Mouse (Mus musculus): ENCODE measurements around the gene Tmem191c.

Gene Tmem191c

DNA sequence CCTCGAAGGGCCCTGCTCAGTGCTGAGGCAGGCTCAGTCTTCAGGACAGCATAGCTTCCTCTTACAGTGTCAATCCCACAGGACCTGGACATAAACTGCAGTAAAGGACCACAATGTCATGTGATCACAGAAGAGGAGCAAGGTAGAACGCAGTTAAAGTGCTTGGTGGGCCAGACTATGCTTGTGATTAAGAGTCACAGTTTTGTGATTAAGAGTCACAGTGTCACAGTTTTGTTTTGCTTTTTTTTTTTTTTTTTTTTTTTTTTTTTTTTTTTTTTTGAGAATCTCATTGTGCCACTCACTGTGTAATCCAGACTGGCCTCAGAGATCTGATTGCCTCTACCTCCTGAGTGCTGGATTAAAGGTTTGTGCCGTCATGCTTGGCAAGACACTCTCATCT is 9.8 kb upstream of the Tmem191c start:
- DNase-seq (ENCODE audit: low read depth) = no peak

DNA sequence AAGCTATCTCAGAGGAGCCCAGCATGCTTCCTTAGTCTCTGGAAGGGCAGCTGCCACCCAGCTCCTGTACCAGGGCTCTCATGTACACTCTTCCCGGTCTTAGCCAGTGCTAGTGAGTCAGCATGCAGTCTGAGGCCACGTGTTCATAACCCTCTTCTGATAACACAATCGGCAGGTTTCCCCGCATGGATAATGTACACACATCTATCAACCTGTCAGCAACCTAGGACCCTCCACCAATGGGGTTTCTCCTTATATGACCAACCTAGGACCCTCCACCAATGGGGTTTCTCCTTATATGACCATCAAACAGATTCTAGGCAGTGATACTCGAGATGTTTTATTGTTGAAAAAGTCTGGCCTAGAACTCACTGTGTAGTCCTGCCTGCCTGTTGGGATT is 7.9 kb upstream of the Tmem191c start:
- no peak for DNase-seq (ENCODE audit: low read depth)

DNA sequence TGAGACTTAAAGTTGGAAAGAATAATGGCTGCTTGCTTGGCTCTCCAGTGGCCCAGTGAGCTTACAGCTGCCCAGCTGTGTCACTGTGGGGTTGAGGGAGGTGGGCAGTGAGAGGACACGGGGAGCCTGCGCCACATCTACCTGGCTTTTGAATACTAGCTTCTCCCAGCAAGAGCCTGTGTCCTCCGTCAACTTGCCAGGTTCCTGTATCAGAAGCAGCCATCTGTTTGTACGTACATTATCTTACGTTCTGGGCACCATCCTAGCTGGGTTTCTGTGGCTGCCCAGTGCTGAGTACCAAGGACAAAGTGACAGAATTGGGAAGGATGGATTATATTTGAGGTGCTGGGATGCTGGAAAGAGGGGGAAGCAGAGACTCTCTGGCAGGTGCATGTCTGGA is 6.0 kb upstream of the Tmem191c start:
- DNase-seq (ENCODE audit: low read depth) = no peak

DNA sequence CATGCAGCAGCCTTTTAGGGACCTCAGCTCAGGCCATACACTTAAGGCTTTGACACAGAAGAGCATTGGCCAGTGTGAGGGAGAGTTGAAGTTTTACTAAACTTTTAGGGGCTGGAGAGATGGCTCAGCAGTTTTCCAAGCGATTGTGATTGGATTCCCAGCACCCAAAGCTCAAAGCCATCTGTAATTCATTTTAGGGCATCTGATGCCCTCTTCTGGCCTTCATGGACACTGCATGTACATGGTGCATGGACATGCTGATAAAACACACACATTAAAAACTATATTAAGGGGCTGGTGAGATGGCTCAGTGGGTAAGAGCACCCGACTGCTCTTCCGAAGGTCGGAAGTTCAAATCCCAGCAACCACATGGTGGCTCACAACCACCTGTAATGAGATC is 4.8 kb upstream of the Tmem191c start:
- DNase-seq (ENCODE audit: low read depth) = peak; percentile 51

DNA sequence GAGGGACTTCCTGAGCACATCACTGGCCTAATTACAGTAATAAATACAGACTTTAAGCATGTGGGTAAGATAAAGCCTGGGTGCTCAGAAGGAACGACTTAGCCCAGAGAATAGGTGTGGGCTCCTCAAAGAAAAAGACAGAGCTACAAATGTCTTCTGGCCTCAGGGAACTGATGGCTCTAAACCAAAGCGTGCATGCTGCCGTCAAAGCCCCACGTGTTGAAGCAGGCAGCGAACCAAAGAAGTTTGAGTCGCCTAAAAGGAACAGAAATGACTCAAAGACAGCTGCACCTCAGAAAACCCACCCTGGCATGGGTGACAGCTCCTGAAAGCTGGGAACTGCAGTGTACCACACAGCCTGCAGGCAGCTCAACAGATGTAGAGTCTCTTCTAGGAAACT is 4.0 kb upstream of the Tmem191c start:
- no peak for DNase-seq (ENCODE audit: low read depth)

DNA sequence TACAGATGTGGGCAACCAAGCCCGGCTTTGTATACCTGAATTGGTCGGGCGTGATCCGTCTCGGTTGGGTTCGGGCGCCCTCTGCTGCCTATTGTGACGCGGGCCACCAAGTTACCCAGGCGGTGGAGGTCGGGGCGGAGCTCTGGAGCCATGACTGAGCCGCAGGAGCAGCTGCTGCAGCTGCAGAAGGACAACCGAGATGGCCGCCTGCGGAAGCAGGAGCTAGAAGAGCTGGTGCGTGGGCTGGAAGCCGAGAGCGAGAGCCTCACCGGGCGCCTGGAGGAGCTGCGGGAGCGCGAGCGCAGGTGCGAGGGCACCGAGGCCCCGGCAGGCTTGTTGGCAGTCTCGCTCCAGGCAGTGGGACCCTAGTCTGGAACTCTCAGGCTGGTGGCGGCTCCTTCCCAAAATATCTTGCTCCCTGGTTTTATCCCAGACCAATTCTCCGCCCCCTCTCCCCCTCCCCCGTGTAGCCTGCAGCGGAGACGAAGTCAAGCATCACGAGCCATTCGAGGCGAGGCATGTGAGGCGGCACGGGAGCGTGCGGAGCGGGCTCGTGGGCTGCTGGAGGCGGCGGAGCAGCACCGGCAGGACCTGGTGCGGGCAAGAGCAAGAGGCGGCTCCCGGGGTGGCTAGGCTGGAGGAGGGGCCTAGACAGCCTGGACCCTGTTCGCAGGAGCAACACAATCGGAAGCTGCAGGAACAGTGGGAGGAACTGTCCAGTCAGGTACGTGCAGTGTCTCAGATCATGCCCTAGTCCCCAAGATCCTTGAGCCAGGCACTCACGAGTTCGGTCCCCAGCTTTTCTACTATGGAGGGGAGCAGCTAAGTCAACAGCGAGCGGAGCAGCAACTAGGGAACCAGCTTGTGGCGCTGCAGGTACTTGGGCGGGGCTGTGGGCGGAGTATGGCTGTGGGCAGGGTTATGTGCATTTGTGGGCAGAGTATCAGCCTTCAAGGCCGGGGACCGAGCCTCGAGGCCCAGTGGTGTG is 581 bp downstream of the Tmem191c start:
- DNase-seq (ENCODE audit: low read depth) = peak; percentile 95

DNA sequence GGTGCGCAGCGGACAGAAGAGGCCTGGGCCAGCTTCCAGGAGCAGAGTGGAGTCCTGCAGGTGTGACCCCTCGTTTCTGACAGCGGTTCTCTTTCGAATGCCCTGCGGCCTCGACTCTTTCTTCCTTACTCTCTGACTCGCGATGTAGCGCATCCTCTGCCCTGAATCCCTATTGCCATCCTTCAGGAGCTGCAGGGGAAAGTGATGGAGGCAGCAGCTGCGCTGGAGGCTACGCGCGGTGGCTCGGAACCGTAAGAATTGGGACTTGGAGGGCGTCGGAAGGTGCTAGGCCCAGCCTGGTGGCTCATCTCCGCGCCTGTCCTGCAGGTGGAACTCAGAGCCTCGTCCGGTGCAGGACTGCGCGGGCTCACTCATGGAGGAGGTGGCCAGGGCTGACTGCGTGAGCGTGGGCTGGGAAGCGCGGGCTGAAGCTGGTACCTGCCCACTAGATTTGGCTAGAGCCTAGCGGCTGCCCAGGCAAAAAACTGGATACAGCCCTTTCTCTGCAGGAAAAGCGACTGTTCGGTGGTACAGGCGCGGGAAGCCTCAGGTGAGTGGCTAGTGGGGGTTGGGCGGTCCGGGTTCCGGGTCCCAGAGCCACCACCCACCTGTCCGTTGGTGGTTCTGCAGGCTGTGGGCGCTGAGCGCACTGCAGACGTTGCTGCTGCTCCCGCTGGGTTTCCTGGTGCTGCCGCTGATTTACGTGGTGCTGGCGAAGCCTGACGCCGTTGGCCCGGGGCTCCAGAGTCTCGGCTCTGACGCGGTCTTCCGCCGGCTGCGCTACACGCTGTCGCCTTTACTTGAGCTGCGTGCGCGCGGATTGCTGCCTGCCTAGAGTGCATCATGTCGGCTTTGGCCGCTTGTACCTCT is 1.7 kb downstream of the Tmem191c start:
- DNase-seq (ENCODE audit: low read depth) = peak; percentile 83

DNA sequence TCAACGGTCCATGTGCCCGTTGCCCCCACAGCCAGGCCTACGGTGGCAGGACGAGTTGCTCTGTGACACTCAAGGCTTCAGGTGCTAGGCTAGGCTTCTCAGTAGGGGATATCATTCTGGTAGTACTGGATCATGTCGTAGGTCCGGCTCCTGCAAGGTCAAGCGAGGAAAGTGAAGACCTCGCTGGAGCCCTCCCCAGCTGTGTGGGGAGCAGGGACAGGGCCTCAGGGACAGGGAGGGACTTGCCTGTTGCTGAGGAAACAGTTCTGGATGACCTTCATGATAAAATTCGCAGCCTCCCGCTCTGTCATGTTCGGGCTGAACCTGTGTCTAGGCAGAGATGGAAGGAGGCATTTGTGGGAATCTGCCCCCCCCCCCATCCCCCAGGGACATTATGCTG is 4.6 kb downstream of the Tmem191c start:
- DNase-seq (ENCODE audit: low read depth) = no peak

DNA sequence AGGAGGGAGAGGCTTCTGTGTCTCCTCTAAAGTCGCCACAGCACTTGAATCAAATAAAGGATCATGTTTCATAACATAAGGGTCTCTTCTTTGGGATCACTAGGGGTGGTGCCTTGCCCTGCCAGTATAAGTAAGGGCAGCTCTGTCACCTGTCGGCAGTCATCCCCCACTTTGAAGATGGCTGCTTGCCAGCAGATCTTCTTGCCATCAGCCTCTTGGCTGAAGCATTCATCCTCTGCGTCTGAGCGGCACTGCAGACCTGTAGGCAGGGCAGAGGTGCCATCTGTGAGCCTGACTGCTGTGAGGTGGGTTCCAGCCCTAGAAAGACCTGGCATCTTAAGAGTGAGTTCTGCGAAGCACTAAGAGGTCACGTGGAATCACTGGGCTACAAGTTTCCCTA is 7.3 kb downstream of the Tmem191c start:
- no peak for DNase-seq (ENCODE audit: low read depth)

DNA sequence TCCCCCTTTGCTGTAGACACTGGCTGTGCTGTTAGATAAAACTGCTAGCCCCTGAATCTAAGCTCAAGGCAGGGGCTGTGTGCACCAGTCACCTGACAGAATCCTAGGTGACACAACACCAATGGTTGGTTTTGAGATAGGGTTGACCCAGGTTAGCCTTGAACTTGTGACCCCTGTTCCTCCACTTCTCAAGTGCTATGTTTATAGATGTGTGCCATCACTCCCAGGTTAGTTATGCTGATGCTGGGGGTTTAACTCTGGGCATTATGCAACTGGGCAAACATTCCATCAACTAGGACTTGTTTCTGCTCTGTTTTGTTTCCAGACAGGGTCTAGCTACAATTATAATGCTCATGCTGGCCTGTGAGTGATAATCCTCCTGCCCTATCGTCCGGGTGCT is 11.2 kb downstream of the Tmem191c start:
- DNase-seq (ENCODE audit: low read depth) = no peak

DNA sequence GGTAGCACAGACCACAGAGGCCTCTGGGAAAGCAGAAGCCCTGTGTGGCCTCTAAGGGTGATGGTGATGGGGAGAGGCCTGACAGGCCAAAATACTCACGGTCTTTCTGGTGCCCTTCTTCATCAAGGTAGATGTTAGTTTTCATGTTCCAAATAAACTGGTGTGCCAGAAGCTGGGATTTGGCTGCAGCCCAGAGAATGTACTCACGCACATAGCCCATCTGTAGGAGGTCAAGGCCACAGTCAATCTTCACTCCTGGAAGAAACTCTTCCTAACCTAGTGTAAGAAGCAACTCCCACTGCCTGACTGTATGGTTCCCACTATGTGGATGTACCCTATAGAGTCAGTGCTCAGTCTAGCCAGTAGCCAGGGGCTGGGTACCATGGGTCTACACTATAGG is 15.1 kb downstream of the Tmem191c start:
- no peak for DNase-seq (ENCODE audit: low read depth)

DNA sequence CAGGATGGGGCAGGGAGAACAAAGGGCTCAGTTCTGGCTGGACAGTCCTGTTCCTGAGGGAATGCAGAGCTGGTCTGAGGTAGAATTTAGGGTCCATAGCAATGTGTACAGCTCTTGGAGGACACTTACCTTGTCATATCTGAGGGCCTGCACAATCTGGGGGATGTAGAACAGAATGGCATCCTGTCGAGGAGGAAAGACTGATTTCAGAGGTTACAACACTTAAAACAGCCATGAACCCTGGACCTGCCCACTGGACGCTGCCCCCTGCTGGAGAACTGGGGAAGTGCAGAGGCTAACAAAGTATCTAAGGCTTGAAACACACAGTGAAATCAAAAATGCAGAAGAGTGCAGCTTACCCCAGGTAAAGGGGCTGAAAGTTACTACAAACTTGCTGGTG is 16.9 kb downstream of the Tmem191c start:
- peak; percentile 86 for DNase-seq (ENCODE audit: low read depth)

DNA sequence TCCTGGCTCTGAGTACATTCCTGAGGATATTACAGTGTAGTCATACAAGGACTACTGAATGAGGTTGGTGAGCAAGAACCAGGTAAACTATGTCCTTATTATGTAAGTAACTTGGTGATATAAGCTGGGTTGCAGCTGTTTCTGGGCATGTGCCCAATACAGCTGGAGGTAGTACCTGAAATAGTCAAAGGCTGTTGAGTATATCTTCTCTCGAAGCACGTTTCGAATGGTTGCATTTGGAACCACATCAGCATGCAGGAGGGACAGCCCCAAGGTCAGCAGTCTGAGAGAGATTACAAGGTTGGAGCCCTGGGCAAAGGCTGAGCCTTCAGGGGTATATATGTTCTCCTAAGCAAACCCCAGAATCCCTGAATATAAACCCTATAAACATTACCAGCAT is 24.9 kb downstream of the Tmem191c start:
- DNase-seq (ENCODE audit: low read depth) = no peak

DNA sequence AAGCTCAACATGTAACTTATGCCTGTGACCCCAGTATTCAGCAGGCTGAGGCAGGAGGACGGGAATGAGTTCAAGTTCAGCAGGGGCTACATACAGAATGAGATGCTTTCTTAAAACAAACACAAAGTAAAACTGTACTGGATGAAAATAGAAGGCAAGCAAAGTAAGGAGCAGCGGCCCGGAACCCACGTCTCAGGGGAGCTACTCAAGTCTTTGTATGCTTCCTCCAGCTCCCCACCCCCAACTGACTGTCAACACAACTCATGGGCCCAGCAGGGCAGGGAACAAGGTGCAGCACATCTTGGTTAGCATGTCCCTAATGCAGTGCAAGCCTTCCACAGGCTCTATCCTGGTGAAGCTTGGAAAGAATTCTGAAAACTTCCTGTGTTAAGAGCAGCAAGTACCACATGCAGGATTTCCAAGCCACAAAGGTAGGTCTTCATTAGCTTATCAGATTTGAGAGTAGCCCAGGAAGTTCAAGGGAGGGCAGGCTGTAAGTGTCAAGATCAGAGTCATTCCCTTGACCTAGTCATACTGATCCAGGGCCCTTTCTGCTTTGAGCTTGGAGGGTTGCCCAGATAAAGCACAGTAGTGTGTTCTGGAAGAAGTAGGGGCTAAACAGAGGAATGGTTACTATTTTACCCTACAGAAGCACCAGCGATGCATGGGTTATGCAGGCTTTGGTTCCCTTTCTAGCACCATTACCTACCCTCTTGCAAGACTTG is 27.8 kb downstream of the Tmem191c start:
- no peak for DNase-seq (ENCODE audit: low read depth)

DNA sequence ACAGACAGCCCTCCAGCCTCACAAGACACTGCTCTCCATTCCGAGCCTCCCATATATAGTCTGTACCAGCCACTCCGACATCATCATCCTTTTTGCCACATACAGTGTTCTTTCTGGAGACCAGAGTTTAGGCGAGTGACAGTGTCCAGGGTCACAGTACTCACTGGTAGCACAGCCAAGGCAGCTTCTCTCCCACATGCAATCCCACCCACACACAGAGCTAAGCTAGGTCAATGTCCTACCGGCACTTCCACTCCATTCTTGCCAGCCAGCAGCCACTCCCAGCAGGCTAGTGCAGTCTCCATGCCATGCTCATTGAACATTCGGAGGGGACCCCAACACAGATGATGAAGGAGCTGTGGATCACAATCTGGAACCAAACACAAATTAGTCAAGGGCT is 31.6 kb downstream of the Tmem191c start:
- no peak for DNase-seq (ENCODE audit: low read depth)

DNA sequence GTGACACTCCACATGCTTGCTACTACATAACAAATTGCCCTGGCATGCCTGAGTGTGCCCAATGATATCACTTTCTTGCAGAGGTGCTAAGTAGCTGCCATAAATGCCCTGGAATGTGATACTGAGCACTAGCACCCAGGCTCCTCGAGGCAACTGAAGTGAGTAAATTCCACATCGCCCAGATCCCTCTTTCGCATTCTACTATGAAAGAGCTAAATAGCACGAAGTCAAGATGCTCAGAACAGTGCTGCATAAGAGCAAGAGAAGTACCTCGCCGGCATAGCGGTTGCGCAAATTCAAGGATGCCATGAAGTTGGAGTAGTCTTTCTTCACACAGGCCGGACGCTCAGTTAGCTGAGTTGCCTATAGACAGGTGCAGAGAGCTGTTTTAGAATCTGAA is 33.2 kb downstream of the Tmem191c start:
- DNase-seq (ENCODE audit: low read depth) = no peak

DNA sequence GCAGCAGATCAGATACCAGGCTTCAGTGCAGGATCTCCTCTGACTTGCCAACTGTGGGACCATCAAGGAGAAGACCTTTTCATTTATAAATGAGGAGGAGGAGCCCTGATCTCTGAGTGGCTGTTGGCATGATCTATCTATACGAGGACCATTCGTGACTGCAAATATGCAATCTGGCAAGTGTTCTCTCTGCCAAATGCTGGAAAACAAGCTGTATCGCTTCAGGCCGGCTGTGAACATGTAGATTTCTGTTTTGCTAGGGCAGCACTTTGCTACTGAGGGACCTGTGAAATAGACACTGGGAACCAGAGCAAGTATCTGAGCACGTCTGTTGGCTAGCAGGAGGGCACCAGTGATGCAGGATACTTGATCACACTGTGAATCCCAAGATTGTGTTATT is 36.7 kb downstream of the Tmem191c start:
- DNase-seq (ENCODE audit: low read depth) = no peak

DNA sequence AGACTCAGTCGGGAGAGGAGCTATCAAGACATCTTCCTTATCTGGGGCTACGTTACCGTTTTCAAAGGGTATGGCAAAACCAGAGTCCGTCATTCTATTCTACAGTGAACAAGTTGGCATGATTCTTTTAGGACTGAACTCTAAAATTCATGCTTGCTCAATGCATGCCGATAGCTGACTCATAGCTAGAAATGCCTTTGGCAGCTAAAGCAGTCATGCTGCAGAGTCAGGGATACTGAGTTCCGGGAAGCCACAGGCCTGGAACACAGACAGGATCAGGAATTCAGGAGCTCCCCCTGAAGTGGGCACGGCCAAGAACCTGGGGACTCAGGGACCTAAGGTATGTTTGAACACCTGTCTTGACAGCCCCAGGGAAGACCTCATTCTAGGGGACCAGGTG is 40.7 kb downstream of the Tmem191c start:
- no peak for DNase-seq (ENCODE audit: low read depth)

DNA sequence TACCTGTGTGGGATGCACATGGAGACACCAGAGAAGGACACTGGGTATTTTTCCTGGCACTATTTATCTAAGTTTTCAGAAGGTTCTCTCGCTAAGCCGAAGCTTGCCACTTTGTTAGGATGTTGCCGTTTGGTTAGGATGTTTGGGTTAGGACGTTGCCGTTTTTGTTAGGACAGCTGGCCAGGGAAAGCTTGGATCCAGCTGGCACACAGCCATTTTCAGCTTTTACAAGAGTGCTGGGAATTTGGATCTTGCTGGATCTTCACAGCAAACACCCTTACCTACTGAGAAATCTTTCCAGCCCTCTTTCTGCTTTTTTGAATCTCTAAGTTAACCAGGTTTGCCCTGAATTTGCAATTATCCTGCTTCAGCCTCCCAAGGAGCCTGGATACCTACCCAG is 45.6 kb downstream of the Tmem191c start:
- no peak for DNase-seq (ENCODE audit: low read depth)

DNA sequence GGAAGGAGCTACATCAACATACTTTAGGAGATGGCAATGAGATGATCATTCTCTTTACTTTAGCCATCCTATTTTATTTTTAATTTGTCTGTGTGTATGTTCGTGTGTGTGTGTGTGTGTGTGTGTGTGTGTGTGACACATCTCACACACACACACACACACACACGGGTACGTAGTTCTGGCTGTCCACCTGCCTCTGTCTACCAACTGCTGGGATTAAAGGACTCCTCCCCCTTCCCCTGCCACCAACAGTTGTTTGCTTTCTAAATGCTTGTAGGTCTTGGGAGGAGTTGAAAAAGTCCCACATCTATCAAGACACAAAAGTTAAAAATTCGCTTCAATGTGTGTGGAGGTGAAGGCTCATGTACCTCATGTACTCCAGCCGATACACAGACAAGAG is 48.9 kb downstream of the Tmem191c start:
- no peak for DNase-seq (ENCODE audit: low read depth)

DNA sequence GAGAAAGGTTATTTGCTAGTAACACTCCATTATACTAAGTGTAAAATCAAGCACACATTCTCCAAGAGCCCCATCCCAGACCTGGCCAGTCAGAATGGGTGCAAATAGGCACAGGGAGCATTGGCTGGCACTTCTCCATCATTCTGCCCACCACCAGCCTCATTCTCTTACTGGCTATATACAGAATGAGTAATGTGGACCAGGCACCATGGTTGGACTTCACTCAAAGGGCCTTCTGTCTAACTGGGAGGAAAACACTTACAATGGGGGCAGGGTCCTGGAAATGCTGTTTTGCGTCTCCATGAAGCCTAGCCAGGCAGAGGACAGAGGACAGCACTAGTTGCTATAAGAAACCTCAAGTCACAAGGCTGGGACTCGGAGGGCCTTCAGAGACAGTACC is 50.2 kb downstream of the Tmem191c start:
- DNase-seq (ENCODE audit: low read depth) = no peak

DNA sequence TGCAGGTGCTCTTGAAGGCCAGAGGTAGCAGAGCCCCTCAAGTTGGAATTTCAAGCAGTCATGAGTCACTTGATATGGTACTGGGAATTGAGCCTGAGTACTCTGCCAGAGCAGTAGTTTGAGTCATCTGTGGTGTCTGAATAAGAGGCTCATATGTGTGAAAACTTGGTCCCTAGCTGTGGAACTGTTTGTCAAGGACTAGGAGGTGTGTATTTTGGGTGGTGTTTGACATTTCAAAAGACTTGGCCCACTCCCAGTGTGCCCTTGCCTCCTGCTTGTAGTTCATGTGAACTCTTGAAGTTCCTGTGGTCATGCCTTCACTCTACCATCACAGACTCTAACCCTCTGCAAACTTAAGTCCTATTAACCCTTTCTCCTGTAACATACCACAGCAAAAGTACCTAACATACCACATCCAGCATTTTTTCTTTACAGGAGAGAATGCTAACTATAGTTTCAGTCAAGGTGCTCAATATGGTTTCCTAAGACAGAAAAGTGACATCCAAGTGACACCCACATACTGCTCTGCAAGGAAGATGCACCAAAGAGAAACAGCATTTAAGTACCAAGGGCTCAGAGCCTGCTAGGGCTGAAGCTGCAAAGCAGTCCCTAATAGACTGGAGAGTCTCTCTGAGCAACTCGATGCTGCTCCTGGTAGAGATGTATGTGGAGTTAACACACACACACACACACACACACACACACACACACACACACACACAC is 54.1 kb downstream of the Tmem191c start:
- DNase-seq (ENCODE audit: low read depth) = no peak

Measured in naive thymus-derived CD4-positive, alpha-beta T cell, adult 2 months (primary cell).